Mouse (Mus musculus) CD4-positive naive resting alpha-beta T cell, adult 57 days (primary cell): ENCODE measurements around the gene Pkm. TPM values are rescaled to one million over a fixed set of nuclear protein-coding genes. Genes with fewer than 3 reads are reported as not detected.

ENCODE experiments used
- total RNA-seq: library from RNA; stranded (reverse); gene quantifications from one replicate; pipeline ENCODE4 v1.2.4, GENCODE M21; 2023

The Pkm gene
- total RNA-seq: 408 TPM

GRCm38 (mm10) chr9:59655958-59656634, at the start of gene Pkm:
Gene Pkm (plus strand): TSS chr9:59656368.

GRCm38 (mm10) chr9:59616622-59617306, 39.4 kb upstream of the Pkm start, which contains the start of gene Parp6:
Gene Parp6 (plus strand): TSS chr9:59617284.

GRCm38 (mm10) chr9:59679678-59680533, 23.7 kb downstream of the Pkm start, which contains the start of gene Gramd2:
Gene Gramd2 (plus strand): TSS chr9:59680144.

Other genes with a start within 250 kb of the Pkm start
- gene Arih1, start 169.8 kb upstream of the Pkm start, total RNA-seq: 183 TPM
- gene Hexa, start 116.8 kb upstream of the Pkm start, total RNA-seq: 44.5 TPM
- 0.71 TPM for gene Tmem202, start 116.5 kb upstream of the Pkm start, total RNA-seq
- gene Celf6, start 78.5 kb upstream of the Pkm start, total RNA-seq: not detected
- gene Parp6, start 39.1 kb upstream of the Pkm start, total RNA-seq: 68.5 TPM
- gene Gramd2, start 23.8 kb downstream of the Pkm start, total RNA-seq: not detected
- 1.4 TPM for gene Senp8, start 94.3 kb downstream of the Pkm start, total RNA-seq
- 20.5 TPM for gene Myo9a, start 94.5 kb downstream of the Pkm start, total RNA-seq